Mouse (Mus musculus): ENCODE data around the gene Acbd7. TPM values are rescaled to one million over a fixed set of nuclear protein-coding genes. Genes with fewer than 3 reads are reported as not detected.

The Acbd7 gene
- polyA plus RNA-seq, 1 experiment from 2014 or later, result 0.41 TPM

GRCm38 (mm10) chr2:3332484-3333242 lies 3.3 kb upstream of the Acbd7 start, which contains the start of gene Rpp38:
Gene Rpp38, minus strand, starts transcription at chr2:3332643.
- H3K9me3 ChIP-seq (replicated peaks), result no peaks in the 10 kb centered on the region
- peaks cover 25% of the 10 kb centered on the region for H3K36me3 ChIP-seq
- WGBS, result under 1% methylated on average over 45 of the region's 45 CpGs
- H3K4me3 ChIP-seq, result peak within 1 kb of the TSS; percentile 78
- peak within 1 kb of the TSS; percentile 91 for H3K27ac ChIP-seq (replicated peaks)
- H3K4me1 ChIP-seq, result peaks cover 23% of the 10 kb centered on the region
- DNase-seq (ENCODE audit: low spot score), result peak; percentile 96
- peaks cover 21% of the 10 kb centered on the region for H3K27me3 ChIP-seq (ENCODE audit: low read depth, poor library complexity, severe bottlenecking)

GRCm38 (mm10) chr2:3333761-3334160 lies 2.2 kb upstream of the Acbd7 start:
- Histone ChIP-seq H3K27ac (replicated peaks) (no peak overlapping the region), H3K4me3 (no peak overlapping the region), H3K9me3 (replicated peaks) (no peaks in the 10 kb centered on the region), H3K4me1 (peaks cover 23% of the 10 kb centered on the region), H3K36me3 (peaks cover 14% of the 10 kb centered on the region), H3K27me3 (ENCODE audit: low read depth, poor library complexity, severe bottlenecking) (peaks cover 23% of the 10 kb centered on the region)
- 92% methylated on average over 12 of the region's 12 CpGs for WGBS
- no peak for DNase-seq (ENCODE audit: low spot score)

- no peaks in the 10 kb centered on the region for H3K4me1 ChIP-seq
- no peak overlapping the region for H3K4me3 ChIP-seq
- 80% methylated on average over 4 of the region's 4 CpGs for WGBS
- H3K27ac ChIP-seq (replicated peaks), result no peak overlapping the region
- H3K9me3 ChIP-seq (replicated peaks), result no peaks in the 10 kb centered on the region
- no peaks in the 10 kb centered on the region for H3K36me3 ChIP-seq
- no peaks in the 10 kb centered on the region for H3K27me3 ChIP-seq (ENCODE audit: low read depth, poor library complexity, severe bottlenecking)
- DNase-seq (ENCODE audit: low spot score), result no peak
Measured at GRCm38 (mm10) chr2:3348422-3348821, 12.5 kb downstream of the Acbd7 start.

GRCm38 (mm10) chr2:3348919-3349318 lies 13.0 kb downstream of the Acbd7 start:
- Histone ChIP-seq H3K4me1 (no peaks in the 10 kb centered on the region), H3K4me3 (no peak overlapping the region), H3K27me3 (ENCODE audit: low read depth, poor library complexity, severe bottlenecking) (no peaks in the 10 kb centered on the region), H3K36me3 (no peaks in the 10 kb centered on the region), H3K9me3 (replicated peaks) (no peaks in the 10 kb centered on the region), H3K27ac (replicated peaks) (no peak overlapping the region)
- DNase-seq (ENCODE audit: low spot score), result no peak
- 18% methylated on average over 3 of the region's 3 CpGs for WGBS

GRCm38 (mm10) chr2:3353160-3353559 lies 17.2 kb downstream of the Acbd7 start:
- H3K9me3 ChIP-seq (replicated peaks), result no peaks in the 10 kb centered on the region
- no peaks in the 10 kb centered on the region for H3K27me3 ChIP-seq (ENCODE audit: low read depth, poor library complexity, severe bottlenecking)
- no peaks in the 10 kb centered on the region for H3K36me3 ChIP-seq
- no peak overlapping the region for H3K4me3 ChIP-seq
- DNase-seq (ENCODE audit: low spot score), result no peak
- H3K4me1 ChIP-seq, result no peaks in the 10 kb centered on the region
- no peak overlapping the region for H3K27ac ChIP-seq (replicated peaks)

GRCm38 (mm10) chr2:3355793-3356192 lies 19.8 kb downstream of the Acbd7 start:
- Histone ChIP-seq H3K36me3 (no peaks in the 10 kb centered on the region), H3K9me3 (replicated peaks) (no peaks in the 10 kb centered on the region), H3K27ac (replicated peaks) (no peak overlapping the region), H3K4me3 (no peak overlapping the region), H3K4me1 (no peaks in the 10 kb centered on the region), H3K27me3 (ENCODE audit: low read depth, poor library complexity, severe bottlenecking) (no peaks in the 10 kb centered on the region)
- WGBS, result 91% methylated on average over 8 of the region's 8 CpGs
- DNase-seq (ENCODE audit: low spot score), result no peak

- no peaks in the 10 kb centered on the region for H3K9me3 ChIP-seq (replicated peaks)
- WGBS, result 88% methylated on average over 3 of the region's 3 CpGs
- H3K4me1 ChIP-seq, result no peaks in the 10 kb centered on the region
- no peak for DNase-seq (ENCODE audit: low spot score)
- H3K27ac ChIP-seq (replicated peaks), result no peak overlapping the region
- no peak overlapping the region for H3K4me3 ChIP-seq
- no peaks in the 10 kb centered on the region for H3K27me3 ChIP-seq (ENCODE audit: low read depth, poor library complexity, severe bottlenecking)
- H3K36me3 ChIP-seq, result no peaks in the 10 kb centered on the region
Measured at GRCm38 (mm10) chr2:3356311-3356710, 20.3 kb downstream of the Acbd7 start.

GRCm38 (mm10) chr2:3357887-3358286 lies 21.9 kb downstream of the Acbd7 start:
- no peaks in the 10 kb centered on the region for H3K9me3 ChIP-seq (replicated peaks)
- H3K36me3 ChIP-seq, result no peaks in the 10 kb centered on the region
- H3K27me3 ChIP-seq (ENCODE audit: low read depth, poor library complexity, severe bottlenecking), result no peaks in the 10 kb centered on the region
- DNase-seq (ENCODE audit: low spot score), result no peak
- WGBS, result 86% methylated on average over 3 of the region's 3 CpGs
- no peak overlapping the region for H3K27ac ChIP-seq (replicated peaks)
- H3K4me3 ChIP-seq, result no peak overlapping the region
- H3K4me1 ChIP-seq, result no peaks in the 10 kb centered on the region

GRCm38 (mm10) chr2:3361067-3361466 lies 25.1 kb downstream of the Acbd7 start:
- Histone ChIP-seq H3K36me3 (no peaks in the 10 kb centered on the region), H3K27ac (replicated peaks) (no peak overlapping the region), H3K27me3 (ENCODE audit: low read depth, poor library complexity, severe bottlenecking) (no peaks in the 10 kb centered on the region), H3K4me3 (no peak overlapping the region), H3K4me1 (no peaks in the 10 kb centered on the region), H3K9me3 (replicated peaks) (no peaks in the 10 kb centered on the region)
- 78% methylated on average over 3 of the region's 3 CpGs for WGBS
- no peak for DNase-seq (ENCODE audit: low spot score)

GRCm38 (mm10) chr2:3365127-3365526 lies 29.2 kb downstream of the Acbd7 start:
- 63% methylated on average over 4 of the region's 4 CpGs for WGBS
- H3K27me3 ChIP-seq (ENCODE audit: low read depth, poor library complexity, severe bottlenecking), result no peaks in the 10 kb centered on the region
- no peak overlapping the region for H3K27ac ChIP-seq (replicated peaks)
- no peak for DNase-seq (ENCODE audit: low spot score)
- H3K9me3 ChIP-seq (replicated peaks), result no peaks in the 10 kb centered on the region
- no peak overlapping the region for H3K4me3 ChIP-seq
- H3K36me3 ChIP-seq, result no peaks in the 10 kb centered on the region
- no peaks in the 10 kb centered on the region for H3K4me1 ChIP-seq

- Histone ChIP-seq H3K4me3 (no peak overlapping the region), H3K27ac (replicated peaks) (no peak overlapping the region), H3K36me3 (no peaks in the 10 kb centered on the region), H3K4me1 (no peaks in the 10 kb centered on the region), H3K27me3 (ENCODE audit: low read depth, poor library complexity, severe bottlenecking) (no peaks in the 10 kb centered on the region), H3K9me3 (replicated peaks) (no peaks in the 10 kb centered on the region)
- DNase-seq (ENCODE audit: low spot score), result no peak
- WGBS, result 85% methylated on average over 6 of the region's 6 CpGs
Measured at GRCm38 (mm10) chr2:3387105-3387860, 51.3 kb downstream of the Acbd7 start.
